ENCODE assay signal across 12 mouse cellular contexts in genomic region chr5:115132465-115132864, GRCm38 (mm10). TPM values are rescaled to one million over a fixed set of nuclear protein-coding genes. Genes with fewer than 3 reads are reported as not detected.
DNase-seq lines count a peak whose midpoint lies in the region; ATAC-seq and TF ChIP-seq lines count a peak whose summit lies in the region.
"Had no signal": no experiment of that assay in that cellular context is flagged by ENCODE, and none has a peak within 500 bp of the region (broad histone marks: within the 10 kb centered on the region; RNA-seq: fewer than 3 reads in every experiment).

No protein-coding gene starts in this region.

- no peaks in the 10 kb centered on the region for H3K9me3 ChIP-seq in kidney, postnatal 0 days (replicated peaks; ENCODE audit: low read length)
- no peaks in the 10 kb centered on the region for H3K9me3 ChIP-seq in limb, embryonic 10.5 days (replicated peaks)
- no peaks in the 10 kb centered on the region for H3K9me3 ChIP-seq in neural tube, embryonic 14.5 days (ENCODE audit: control insufficient read depth, low read length)
- no peaks in the 10 kb centered on the region for H3K9me3 ChIP-seq in intestine, postnatal 0 days (ENCODE audit: control insufficient read depth)

- no peak for TF ChIP-seq POLR2A in bone marrow, adult 2 months (IDR thresholded peaks at IDR 0.05; ENCODE audit: borderline replicate concordance, control insufficient read depth, low read depth, low read length)

- no peak overlapping the region for H3K9ac ChIP-seq in kidney, postnatal 0 days (ENCODE audit: low read depth, low read length)
- no peak overlapping the region for H3K9ac ChIP-seq in neural tube, embryonic 14.5 days (replicated peaks; ENCODE audit: low read depth, low read length)
- H3K9ac ChIP-seq in intestine, postnatal 0 days (ENCODE audit: low read depth, low read length) = no peak overlapping the region
- H3K9ac ChIP-seq: liver, embryonic 14.5 days had no signal

- H3K4me1 ChIP-seq in kidney, postnatal 0 days (replicated peaks; ENCODE audit: insufficient read depth, low read length) = peaks cover 7% of the 10 kb centered on the region
- H3K4me1 ChIP-seq in bone marrow, adult 2 months (ENCODE audit: control insufficient read depth, insufficient read depth, low read length) = peaks cover 4% of the 10 kb centered on the region
- H3K4me1 ChIP-seq in limb, embryonic 10.5 days = peaks cover 20% of the 10 kb centered on the region
- H3K4me1 ChIP-seq in neural tube, embryonic 14.5 days (ENCODE audit: control insufficient read depth, insufficient read depth, low read length) = peaks cover 11% of the 10 kb centered on the region
- H3K4me1 ChIP-seq in intestine, postnatal 0 days (replicated peaks; ENCODE audit: control insufficient read depth, insufficient read depth, low read length) = no peaks in the 10 kb centered on the region; the same call in 1 of the 2 replicates

- 84% methylated on average over 8 of the region's 8 CpGs for WGBS in kidney, postnatal 0 days
- WGBS in bone marrow, adult 2 months = 79% methylated on average over 8 of the region's 8 CpGs
- WGBS in limb, embryonic 10.5 days = 95% methylated on average over 8 of the region's 8 CpGs
- 95% methylated on average over 8 of the region's 8 CpGs for WGBS in neural tube, embryonic 14.5 days
- WGBS in intestine, postnatal 0 days = 92% methylated on average over 8 of the region's 8 CpGs

- H3K4me2 ChIP-seq in kidney, postnatal 0 days (ENCODE audit: low read length) = 0 out of 2 replicates have a peak overlapping the region, but pooled peaks have one; percentile 99
- peak overlapping the region; percentile 5; the same call in 1 of the 2 replicates for H3K4me2 ChIP-seq in neural tube, embryonic 14.5 days (ENCODE audit: low read depth, low read length)
- no peak overlapping the region for H3K4me2 ChIP-seq in intestine, postnatal 0 days (replicated peaks; ENCODE audit: low read depth)

- H3K27ac ChIP-seq in kidney, postnatal 0 days = no peak overlapping the region
- H3K27ac ChIP-seq in bone marrow, adult 2 months (ENCODE audit: control insufficient read depth, insufficient read depth, low read depth, low read length, poor library complexity) = peak overlapping the region; percentile 67
- no peak overlapping the region for H3K27ac ChIP-seq in limb, embryonic 10.5 days
- no peak overlapping the region for H3K27ac ChIP-seq in neural tube, embryonic 14.5 days (ENCODE audit: low read depth, low read length)
- H3K27ac ChIP-seq in intestine, postnatal 0 days (ENCODE audit: low read depth, low read length) = no peak overlapping the region
- H3K27ac ChIP-seq: liver, embryonic 14.5 days had no signal

- ATAC-seq in kidney, postnatal 0 days (replicated peaks; ENCODE audit: low FRiP score, low read depth) = no peak
- ATAC-seq in neural tube, embryonic 14.5 days (ENCODE audit: low read depth) = no peak
- no peak for ATAC-seq in intestine, postnatal 0 days

- H3K4me3 ChIP-seq in kidney, postnatal 0 days (replicated peaks; ENCODE audit: low read depth, low read length) = no peak overlapping the region
- H3K4me3 ChIP-seq in bone marrow, adult 2 months (replicated peaks; ENCODE audit: control insufficient read depth, low read depth, low read length) = no peak overlapping the region
- peak overlapping the region; percentile 94; the same call in 1 of the 2 replicates for H3K4me3 ChIP-seq in limb, embryonic 10.5 days
- H3K4me3 ChIP-seq in neural tube, embryonic 14.5 days (ENCODE audit: low read depth, low read length) = no peak overlapping the region
- no peak overlapping the region for H3K4me3 ChIP-seq in intestine, postnatal 0 days (ENCODE audit: low read depth, low read length)

- no peaks in the 10 kb centered on the region for H3K27me3 ChIP-seq in kidney, postnatal 0 days (ENCODE audit: insufficient read depth, low read length)
- no peaks in the 10 kb centered on the region for H3K27me3 ChIP-seq in limb, embryonic 10.5 days (ENCODE audit: low read depth, poor library complexity, severe bottlenecking)
- no peaks in the 10 kb centered on the region for H3K27me3 ChIP-seq in neural tube, embryonic 14.5 days (ENCODE audit: control insufficient read depth, insufficient read depth, low read length)
- no peaks in the 10 kb centered on the region for H3K27me3 ChIP-seq in intestine, postnatal 0 days (replicated peaks; ENCODE audit: control insufficient read depth, insufficient read depth, low read length)

- no peak for TF ChIP-seq CTCF in kidney, postnatal 0 days (IDR thresholded peaks at IDR 0.05; ENCODE audit: low read depth)
- TF ChIP-seq CTCF in bone marrow, adult 2 months (IDR thresholded peaks at IDR 0.05; ENCODE audit: control insufficient read depth, insufficient read depth, low read length) = no peak
- no peak for TF ChIP-seq CTCF in intestine, postnatal 0 days (IDR thresholded peaks at IDR 0.05; ENCODE audit: low read depth)

- H3K36me3 ChIP-seq in kidney, postnatal 0 days (ENCODE audit: insufficient read depth, low read length) = peaks cover 12% of the 10 kb centered on the region; the same call in 1 of the 2 replicates
- H3K36me3 ChIP-seq in limb, embryonic 10.5 days = peaks cover 53% of the 10 kb centered on the region
- peaks cover 23% of the 10 kb centered on the region for H3K36me3 ChIP-seq in neural tube, embryonic 14.5 days (ENCODE audit: control insufficient read depth, insufficient read depth, low read length)
- H3K36me3 ChIP-seq in intestine, postnatal 0 days (ENCODE audit: control insufficient read depth, insufficient read depth) = peaks cover 24% of the 10 kb centered on the region

- DNase-seq in kidney, postnatal 0 days (ENCODE audit: low spot score) = no peak
- DNase-seq in kidney, adult 11 months = no peak
- DNase-seq in limb, embryonic 10.5 days (ENCODE audit: low spot score) = no peak
- DNase-seq in layer of hippocampus, postnatal 10 days (ENCODE audit: low spot score in 2 of 2) = no peak
- DNase-seq: embryo, embryonic 11 days had no signal

RNA-seq across cellular contexts. Expression of gene Unc119b, which starts 2.3 kb away (rescaled TPM):
- polyA plus RNA-seq in kidney, postnatal 0 days (2015; fragmentation: Nextera tagmentation; extraction: Ambion mirVana) = 40.8 and 42.7 TPM in 2 replicates
- 3.7 and 7.8 TPM in 2 replicates for polyA plus RNA-seq in bone marrow, adult 2 months (2011; ENCODE audit: insufficient read depth, insufficient read length, low replicate concordance, missing spikeins)
- polyA plus RNA-seq in limb, embryonic 10.5 days (2016; fragmentation: Nextera tagmentation; extraction: Ambion mirVana) = 77.0 and 78.3 TPM in 2 replicates
- 27.9 and 33.9 TPM in 2 replicates for polyA plus RNA-seq in neural tube, embryonic 14.5 days (2014; fragmentation: Nextera tagmentation; extraction: Ambion mirVana)
- 10 to 100 TPM; 26.7 to 29.8 TPM for total RNA-seq in layer of hippocampus, postnatal 10 days (2021)
- polyA plus RNA-seq in intestine, postnatal 0 days (2015; fragmentation: Nextera tagmentation; extraction: Ambion mirVana) = 10.1 and 12.2 TPM in 2 replicates

RNA-seq across cellular contexts. Expression of gene Acads, which starts 13.3 kb away (rescaled TPM):
- polyA plus RNA-seq in kidney, postnatal 0 days (2015; fragmentation: Nextera tagmentation; extraction: Ambion mirVana) = 105 and 117 TPM in 2 replicates
- 12.0 and 23.7 TPM in 2 replicates for polyA plus RNA-seq in bone marrow, adult 2 months (2011; ENCODE audit: insufficient read depth, insufficient read length, low replicate concordance, missing spikeins)
- polyA plus RNA-seq in limb, embryonic 10.5 days (2016; fragmentation: Nextera tagmentation; extraction: Ambion mirVana) = 91.6 and 91.9 TPM in 2 replicates
- polyA plus RNA-seq in neural tube, embryonic 14.5 days (2014; fragmentation: Nextera tagmentation; extraction: Ambion mirVana) = 11.3 and 11.7 TPM in 2 replicates
- 1 to 10 TPM; 6.8 to 9.9 TPM for total RNA-seq in layer of hippocampus, postnatal 10 days (2021)
- 100 and 113 TPM in 2 replicates for polyA plus RNA-seq in intestine, postnatal 0 days (2015; fragmentation: Nextera tagmentation; extraction: Ambion mirVana)

RNA-seq across cellular contexts. Expression of gene Mlec, which starts 25.5 kb away (rescaled TPM):
- polyA plus RNA-seq in kidney, postnatal 0 days (2015; fragmentation: Nextera tagmentation; extraction: Ambion mirVana) = 43.6 and 44.4 TPM in 2 replicates
- 25.2 and 56.9 TPM in 2 replicates for polyA plus RNA-seq in bone marrow, adult 2 months (2011; ENCODE audit: insufficient read depth, insufficient read length, low replicate concordance, missing spikeins)
- 92.0 and 94.3 TPM in 2 replicates for polyA plus RNA-seq in limb, embryonic 10.5 days (2016; fragmentation: Nextera tagmentation; extraction: Ambion mirVana)
- 23.9 and 26.2 TPM in 2 replicates for polyA plus RNA-seq in neural tube, embryonic 14.5 days (2014; fragmentation: Nextera tagmentation; extraction: Ambion mirVana)
- 10 to 100 TPM; 75.1 to 78.2 TPM for total RNA-seq in layer of hippocampus, postnatal 10 days (2021)
- polyA plus RNA-seq in intestine, postnatal 0 days (2015; fragmentation: Nextera tagmentation; extraction: Ambion mirVana) = 56.7 and 59.7 TPM in 2 replicates

RNA-seq across cellular contexts. Expression of gene Gm10401, which starts 34.4 kb away (rescaled TPM):
- polyA plus RNA-seq in kidney, postnatal 0 days (2015; fragmentation: Nextera tagmentation; extraction: Ambion mirVana) = 26.6 and 31.3 TPM in 2 replicates
- polyA plus RNA-seq in bone marrow, adult 2 months (2011; ENCODE audit: insufficient read depth, insufficient read length, low replicate concordance, missing spikeins) = not detected in 2 replicates
- 24.9 and 26.2 TPM in 2 replicates for polyA plus RNA-seq in limb, embryonic 10.5 days (2016; fragmentation: Nextera tagmentation; extraction: Ambion mirVana)
- 53.0 and 60.9 TPM in 2 replicates for polyA plus RNA-seq in neural tube, embryonic 14.5 days (2014; fragmentation: Nextera tagmentation; extraction: Ambion mirVana)
- not detected for total RNA-seq in layer of hippocampus, postnatal 10 days (2021)
- 13.8 and 17.0 TPM in 2 replicates for polyA plus RNA-seq in intestine, postnatal 0 days (2015; fragmentation: Nextera tagmentation; extraction: Ambion mirVana)
- total RNA-seq: heart, adult 8-10 months; layer of hippocampus, postnatal 14 days; megakaryocyte progenitor cell, adult 5-6 weeks had no signal
